Mouse (Mus musculus) heart, postnatal 0 days (tissue): ENCODE measurements around the gene Glt1d1.

Source experiments
- CTCF ChIP-seq: IDR thresholded peaks from 2 replicates; pipeline ENCODE4 v1.5.1; 2016; ENCODE audit warnings: antibody characterized with exemption, control low read depth, low read depth
- EP300 ChIP-seq: IDR thresholded peaks from 2 replicates; pipeline ENCODE4 v1.6.1; 2016; ENCODE audit warnings: antibody characterized with exemption, low read depth

- no peak for TF ChIP-seq CTCF
- TF ChIP-seq EP300: no peak
Observed at GRCm38 (mm10) chr5:127595676-127596075, 36.4 kb upstream of the Glt1d1 start.
